In the genomic region with DNA sequence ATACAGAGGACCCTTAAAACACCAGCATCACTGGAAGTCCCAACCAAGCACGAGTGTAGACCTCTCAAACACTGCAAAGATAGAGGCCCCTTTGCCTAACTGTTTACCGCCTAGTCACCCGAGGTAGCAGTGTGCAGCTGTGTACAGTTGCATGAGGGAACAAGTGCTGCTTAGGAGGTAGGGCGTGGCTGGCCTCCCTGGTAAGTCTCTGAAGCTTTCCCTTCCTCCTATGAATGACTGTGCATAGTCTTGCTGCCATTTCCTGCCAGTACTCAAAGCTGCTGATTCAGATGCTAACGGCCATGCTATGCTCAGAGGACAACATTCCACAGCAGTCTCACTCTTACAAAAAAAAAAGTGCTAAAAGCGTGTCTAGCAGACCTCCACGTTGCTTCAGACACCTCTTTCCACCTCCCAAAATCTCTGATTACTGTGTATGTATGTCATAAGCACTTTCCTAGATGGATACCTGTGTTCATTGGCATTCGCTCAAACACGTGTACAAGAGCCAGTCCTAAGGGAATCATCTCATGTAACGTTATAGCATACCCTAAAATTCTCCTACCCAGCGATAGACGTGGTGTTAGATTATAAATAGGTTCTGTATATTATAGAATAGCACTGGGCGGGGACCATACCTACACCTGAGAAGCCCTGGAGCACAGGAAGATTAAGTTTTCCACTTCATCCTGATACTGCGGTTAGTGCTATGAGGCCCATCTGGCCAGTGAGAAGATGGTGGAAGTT, we compare ENCODE assay signal across 11 mouse cellular contexts. TPM values are rescaled to one million over a fixed set of nuclear protein-coding genes. Genes with fewer than 3 reads are reported as not detected.
DNase-seq lines count a peak whose midpoint lies in the region; ATAC-seq and TF ChIP-seq lines count a peak whose summit lies in the region.
"Had no signal": no experiment of that assay in that cellular context is flagged by ENCODE, and none has a peak within 500 bp of the region (broad histone marks: within the 10 kb centered on the region; RNA-seq: fewer than 3 reads in every experiment).

No protein-coding gene starts in this region.

- WGBS in liver, postnatal 0 days (ENCODE audit: insufficient replicate concordance) = 56% methylated on average over 14 of the region's 14 CpGs
- 83% methylated on average over 14 of the region's 14 CpGs for WGBS in hindbrain, embryonic 16.5 days
- 84% methylated on average over 14 of the region's 14 CpGs for whole genome bisulfite sequencing in midbrain, postnatal 0 days

- no peak overlapping the region for H3K4me2 ChIP-seq in liver, postnatal 0 days (ENCODE audit: low read depth, low read length)
- no peak overlapping the region for H3K4me2 ChIP-seq in hindbrain, embryonic 16.5 days (ENCODE audit: low read length)
- H3K4me2 ChIP-seq in midbrain, postnatal 0 days (ENCODE audit: low read depth, low read length, poor library complexity, severe bottlenecking) = no peak overlapping the region

- peak; percentile 97 to 99 for ATAC-seq in hematopoietic stem cell, adult 5-6 weeks (replicated peaks in 1 of 2; ENCODE audit: insufficient read depth in 1 of 2, low FRiP score in 2 of 2, low TSS enrichment in 1 of 2, low read depth in 1 of 2, poor library complexity in 2 of 2, severe bottlenecking in 2 of 2)
- ATAC-seq in liver, postnatal 0 days = peak; percentile 84
- ATAC-seq in hindbrain, embryonic 16.5 days = no peak
- ATAC-seq in midbrain, postnatal 0 days (ENCODE audit: low FRiP score) = no peak
- ATAC-seq: midbrain, embryonic 16.5 days had no signal

- no peaks in the 10 kb centered on the region for H3K36me3 ChIP-seq in liver, postnatal 0 days (replicated peaks; ENCODE audit: insufficient read depth, low read length)
- no peaks in the 10 kb centered on the region for H3K36me3 ChIP-seq in hindbrain, embryonic 16.5 days (ENCODE audit: control insufficient read depth, insufficient read depth, low read length)
- H3K36me3 ChIP-seq in midbrain, postnatal 0 days (ENCODE audit: insufficient read depth, low read length) = no peaks in the 10 kb centered on the region

- H3K4me3 ChIP-seq in liver, postnatal 0 days (ENCODE audit: low read depth, low read length) = no peak overlapping the region
- no peak overlapping the region for H3K4me3 ChIP-seq in hindbrain, embryonic 16.5 days (ENCODE audit: low read length)
- no peak overlapping the region for H3K4me3 ChIP-seq in midbrain, postnatal 0 days (ENCODE audit: low read depth, low read length)

- peak; percentile 87 for DNase-seq in heart, adult 11 months
- DNase-seq in heart, adult 18-20 months = no peak
- DNase-seq in liver, postnatal 0 days = peak; percentile 43
- peak; percentile 64 to 75 for DNase-seq in thymus, postnatal 10 days (ENCODE audit: low spot score in 2 of 2)
- DNase-seq in layer of hippocampus, adult 11-12 months (ENCODE audit: low spot score) = no peak
- DNase-seq in midbrain, postnatal 0 days (ENCODE audit: low spot score) = no peak
- DNase-seq: heart, postnatal 10 days; right cerebral cortex, postnatal 25 days had no signal

- no peaks in the 10 kb centered on the region for H3K9me3 ChIP-seq in liver, postnatal 0 days (ENCODE audit: low read length)
- peaks cover 3% of the 10 kb centered on the region; the same call in 1 of the 2 replicates for H3K9me3 ChIP-seq in hindbrain, embryonic 16.5 days (ENCODE audit: control insufficient read depth, low read length)
- H3K9me3 ChIP-seq in midbrain, postnatal 0 days (ENCODE audit: low read length) = no peaks in the 10 kb centered on the region

- TF ChIP-seq EP300 in liver, postnatal 0 days (IDR thresholded peaks at IDR 0.05; ENCODE audit: low read depth) = no peak

- TF ChIP-seq CTCF in liver, postnatal 0 days (IDR thresholded peaks at IDR 0.05; ENCODE audit: low read depth) = no peak
- TF ChIP-seq CTCF in midbrain, postnatal 0 days (IDR thresholded peaks at IDR 0.05) = no peak

- H3K9ac ChIP-seq in liver, postnatal 0 days (replicated peaks) = no peak overlapping the region
- H3K9ac ChIP-seq in hindbrain, embryonic 16.5 days (ENCODE audit: low read depth, low read length) = no peak overlapping the region
- H3K9ac ChIP-seq in midbrain, postnatal 0 days (replicated peaks; ENCODE audit: low read length, poor library complexity, severe bottlenecking) = no peak overlapping the region

- no peaks in the 10 kb centered on the region for H3K27me3 ChIP-seq in liver, postnatal 0 days (ENCODE audit: insufficient read depth, low read length)
- H3K27me3 ChIP-seq in hindbrain, embryonic 16.5 days (replicated peaks; ENCODE audit: control insufficient read depth, insufficient read depth, low read length) = no peaks in the 10 kb centered on the region
- H3K27me3 ChIP-seq in midbrain, postnatal 0 days (ENCODE audit: insufficient read depth, low read length) = no peaks in the 10 kb centered on the region

- H3K4me1 ChIP-seq in liver, postnatal 0 days (ENCODE audit: insufficient read depth) = peaks cover 30% of the 10 kb centered on the region
- no peaks in the 10 kb centered on the region for H3K4me1 ChIP-seq in hindbrain, embryonic 16.5 days (ENCODE audit: control insufficient read depth, insufficient read depth, low read depth, low read length)
- H3K4me1 ChIP-seq in midbrain, postnatal 0 days (ENCODE audit: insufficient read depth, low read length) = no peaks in the 10 kb centered on the region

- H3K27ac ChIP-seq in liver, postnatal 0 days (ENCODE audit: low read depth) = no peak overlapping the region
- no peak overlapping the region for H3K27ac ChIP-seq in hindbrain, embryonic 16.5 days (ENCODE audit: low read depth, low read length)
- no peak overlapping the region for H3K27ac ChIP-seq in midbrain, postnatal 0 days (ENCODE audit: low read depth, low read length)

RNA-seq across cellular contexts. Expression of a gene that starts 38.4 kb away (rescaled TPM):
- 10 to 100 TPM; 14.4 to 14.7 TPM for total RNA-seq in heart, adult 18-20 months (2021)
- total RNA-seq in hematopoietic stem cell, adult 5-6 weeks (2017) = 42.7 and 57.6 TPM in 2 replicates
- polyA plus RNA-seq in liver, postnatal 0 days (2015; fragmentation: Nextera tagmentation; extraction: Ambion mirVana) = 63.7 and 71.9 TPM in 2 replicates
- polyA plus RNA-seq in hindbrain, embryonic 16.5 days (2015; fragmentation: Nextera tagmentation; extraction: Ambion mirVana) = 53.9 and 54.7 TPM in 2 replicates
- total RNA-seq in midbrain, postnatal 0 days (2014; rRNA removed) = 92.6 and 122 TPM in 2 replicates
- polyA plus RNA-seq in midbrain, postnatal 0 days (2015; fragmentation: Nextera tagmentation; extraction: Ambion mirVana) = 63.1 and 70.2 TPM in 2 replicates

RNA-seq across cellular contexts. Expression of a gene that starts 57.6 kb away (rescaled TPM):
- 10 to 100 TPM; 28.5 to 47.2 TPM for total RNA-seq in heart, adult 18-20 months (2021)
- 106 and 202 TPM in 2 replicates for total RNA-seq in hematopoietic stem cell, adult 5-6 weeks (2017)
- polyA plus RNA-seq in liver, postnatal 0 days (2015; fragmentation: Nextera tagmentation; extraction: Ambion mirVana) = 73.3 and 76.3 TPM in 2 replicates
- 40.2 and 76.1 TPM in 2 replicates for polyA plus RNA-seq in hindbrain, embryonic 16.5 days (2015; fragmentation: Nextera tagmentation; extraction: Ambion mirVana)
- 39.8 and 71.7 TPM in 2 replicates for total RNA-seq in midbrain, postnatal 0 days (2014; rRNA removed)
- polyA plus RNA-seq in midbrain, postnatal 0 days (2015; fragmentation: Nextera tagmentation; extraction: Ambion mirVana) = 48.9 and 51.6 TPM in 2 replicates

Comparison
In these comparisons a context has a peak if more than half of its experiments do, and no peak if none do; other contexts are left out.
1. DNase-seq: peak in heart, adult 11 months (single experiment), liver, postnatal 0 days (single experiment) and thymus, postnatal 10 days (2 of 2); none in heart, adult 18-20 months (0 of 2), layer of hippocampus, adult 11-12 months (single experiment) and midbrain, postnatal 0 days (single experiment).
2. ATAC-seq: peak in hematopoietic stem cell, adult 5-6 weeks (2 of 2) and liver, postnatal 0 days (single experiment); none in hindbrain, embryonic 16.5 days (single experiment) and midbrain, postnatal 0 days (single experiment).